Mouse (Mus musculus): Measurements from ENCODE around the gene Tarm1. TPM values are rescaled to one million over a fixed set of nuclear protein-coding genes. Genes with fewer than 3 reads are reported as not detected.

Tarm1 gene
- polyA plus RNA-seq, 1 experiment = not detected

- no peaks in the 10 kb centered on the region for H3K36me3 ChIP-seq (ENCODE audit: control insufficient read depth, insufficient read depth)
- H3K27me3 ChIP-seq (ENCODE audit: control insufficient read depth, insufficient read depth, insufficient read length) = no peaks in the 10 kb centered on the region
- no peak overlapping the region for H3K4me3 ChIP-seq (ENCODE audit: insufficient read depth, poor library complexity, severe bottlenecking)
- H3K79me2 ChIP-seq (ENCODE audit: control insufficient read depth, insufficient read depth) = no peaks in the 10 kb centered on the region
- H3ac ChIP-seq (ENCODE audit: control insufficient read depth, insufficient read length, low read depth) = no peak overlapping the region
- H3K79me3 ChIP-seq (ENCODE audit: low read depth) = no peaks in the 10 kb centered on the region
- TF ChIP-seq MYOD1 (IDR thresholded peaks at IDR 0.05; ENCODE audit: control insufficient read depth, insufficient read length, low read depth) = no peak
- TF ChIP-seq CEBPB (IDR thresholded peaks at IDR 0.05; ENCODE audit: low read depth) = no peak
- no peak for TF ChIP-seq FOSL1 (IDR thresholded peaks at IDR 0.05; ENCODE audit: insufficient read depth, low read length, poor library complexity, severe bottlenecking)
- TF ChIP-seq MAX (IDR thresholded peaks at IDR 0.05) = no peak
- no peak for TF ChIP-seq USF1 (IDR thresholded peaks at IDR 0.05; ENCODE audit: low read depth)
- no peak for TF ChIP-seq CTCF (IDR thresholded peaks at IDR 0.05; ENCODE audit: control insufficient read depth, insufficient read depth, insufficient read length)
- TF ChIP-seq MYOG (IDR thresholded peaks at IDR 0.05; ENCODE audit: control insufficient read depth, extremely low read depth, insufficient read length) = no peak
Observed at GRCm38 (mm10) chr7:3474291-3475080, 27.9 kb downstream of the Tarm1 start.

- H3K4me3 ChIP-seq (ENCODE audit: insufficient read depth, poor library complexity, severe bottlenecking) = no peak overlapping the region
- no peaks in the 10 kb centered on the region for H3K36me3 ChIP-seq (ENCODE audit: control insufficient read depth, insufficient read depth)
- TF ChIP-seq MAX (IDR thresholded peaks at IDR 0.05) (no peak), CTCF (IDR thresholded peaks at IDR 0.05; ENCODE audit: control insufficient read depth, insufficient read depth, insufficient read length) (no peak), CEBPB (IDR thresholded peaks at IDR 0.05; ENCODE audit: low read depth) (no peak), MYOG (IDR thresholded peaks at IDR 0.05; ENCODE audit: control insufficient read depth, extremely low read depth, insufficient read length) (no peak), FOSL1 (IDR thresholded peaks at IDR 0.05; ENCODE audit: insufficient read depth, low read length, poor library complexity, severe bottlenecking) (no peak), USF1 (IDR thresholded peaks at IDR 0.05; ENCODE audit: low read depth) (no peak), MYOD1 (IDR thresholded peaks at IDR 0.05; ENCODE audit: control insufficient read depth, insufficient read length, low read depth) (no peak)
- H3K79me3 ChIP-seq (ENCODE audit: low read depth) = no peaks in the 10 kb centered on the region
- no peaks in the 10 kb centered on the region for H3K79me2 ChIP-seq (ENCODE audit: control insufficient read depth, insufficient read depth)
- H3ac ChIP-seq (ENCODE audit: control insufficient read depth, insufficient read length, low read depth) = no peak overlapping the region
- H3K27me3 ChIP-seq (ENCODE audit: control insufficient read depth, insufficient read depth, insufficient read length) = no peaks in the 10 kb centered on the region
Observed at GRCm38 (mm10) chr7:3472774-3473173, 29.6 kb downstream of the Tarm1 start.

- no peaks in the 10 kb centered on the region for H3K79me2 ChIP-seq (ENCODE audit: control insufficient read depth, insufficient read depth)
- no peaks in the 10 kb centered on the region for H3K79me3 ChIP-seq (ENCODE audit: low read depth)
- no peaks in the 10 kb centered on the region for H3K36me3 ChIP-seq (ENCODE audit: control insufficient read depth, insufficient read depth)
- H3K4me3 ChIP-seq (ENCODE audit: insufficient read depth, poor library complexity, severe bottlenecking) = no peak overlapping the region
- TF ChIP-seq USF1 (IDR thresholded peaks at IDR 0.05; ENCODE audit: low read depth) = no peak
- TF ChIP-seq CEBPB (IDR thresholded peaks at IDR 0.05; ENCODE audit: low read depth) = no peak
- TF ChIP-seq CTCF (IDR thresholded peaks at IDR 0.05; ENCODE audit: control insufficient read depth, insufficient read depth, insufficient read length) = no peak
- no peak for TF ChIP-seq MYOD1 (IDR thresholded peaks at IDR 0.05; ENCODE audit: control insufficient read depth, insufficient read length, low read depth)
- TF ChIP-seq MAX (IDR thresholded peaks at IDR 0.05) = no peak
- no peak for TF ChIP-seq MYOG (IDR thresholded peaks at IDR 0.05; ENCODE audit: control insufficient read depth, extremely low read depth, insufficient read length)
- no peak for TF ChIP-seq FOSL1 (IDR thresholded peaks at IDR 0.05; ENCODE audit: insufficient read depth, low read length, poor library complexity, severe bottlenecking)
- H3ac ChIP-seq (ENCODE audit: control insufficient read depth, insufficient read length, low read depth) = no peak overlapping the region
- no peaks in the 10 kb centered on the region for H3K27me3 ChIP-seq (ENCODE audit: control insufficient read depth, insufficient read depth, insufficient read length)
Observed at GRCm38 (mm10) chr7:3468614-3469013, 33.8 kb downstream of the Tarm1 start.

GRCm38 (mm10) chr7:3463306-3463705 lies 39.1 kb downstream of the Tarm1 start:
- TF ChIP-seq CEBPB (IDR thresholded peaks at IDR 0.05; ENCODE audit: low read depth) (no peak), MYOD1 (IDR thresholded peaks at IDR 0.05; ENCODE audit: control insufficient read depth, insufficient read length, low read depth) (no peak), CTCF (IDR thresholded peaks at IDR 0.05; ENCODE audit: control insufficient read depth, insufficient read depth, insufficient read length) (no peak), MYOG (IDR thresholded peaks at IDR 0.05; ENCODE audit: control insufficient read depth, extremely low read depth, insufficient read length) (no peak), MAX (IDR thresholded peaks at IDR 0.05) (no peak), USF1 (IDR thresholded peaks at IDR 0.05; ENCODE audit: low read depth) (no peak), FOSL1 (IDR thresholded peaks at IDR 0.05; ENCODE audit: insufficient read depth, low read length, poor library complexity, severe bottlenecking) (no peak)
- no peaks in the 10 kb centered on the region for H3K79me3 ChIP-seq (ENCODE audit: low read depth)
- H3K27me3 ChIP-seq (ENCODE audit: control insufficient read depth, insufficient read depth, insufficient read length) = no peaks in the 10 kb centered on the region
- no peaks in the 10 kb centered on the region for H3K79me2 ChIP-seq (ENCODE audit: control insufficient read depth, insufficient read depth)
- H3K36me3 ChIP-seq (ENCODE audit: control insufficient read depth, insufficient read depth) = no peaks in the 10 kb centered on the region
- H3K4me3 ChIP-seq (ENCODE audit: insufficient read depth, poor library complexity, severe bottlenecking) = no peak overlapping the region
- H3ac ChIP-seq (ENCODE audit: control insufficient read depth, insufficient read length, low read depth) = no peak overlapping the region

GRCm38 (mm10) chr7:3460261-3460660 lies 42.2 kb downstream of the Tarm1 start:
- TF ChIP-seq MYOG (IDR thresholded peaks at IDR 0.05; ENCODE audit: control insufficient read depth, extremely low read depth, insufficient read length) (no peak), CEBPB (IDR thresholded peaks at IDR 0.05; ENCODE audit: low read depth) (no peak), CTCF (IDR thresholded peaks at IDR 0.05; ENCODE audit: control insufficient read depth, insufficient read depth, insufficient read length) (no peak), USF1 (IDR thresholded peaks at IDR 0.05; ENCODE audit: low read depth) (no peak), MAX (IDR thresholded peaks at IDR 0.05) (no peak), MYOD1 (IDR thresholded peaks at IDR 0.05; ENCODE audit: control insufficient read depth, insufficient read length, low read depth) (no peak), FOSL1 (IDR thresholded peaks at IDR 0.05; ENCODE audit: insufficient read depth, low read length, poor library complexity, severe bottlenecking) (no peak)
- Histone ChIP-seq H3K27me3 (ENCODE audit: control insufficient read depth, insufficient read depth, insufficient read length) (no peaks in the 10 kb centered on the region), H3K4me3 (ENCODE audit: insufficient read depth, poor library complexity, severe bottlenecking) (no peak overlapping the region), H3K79me2 (ENCODE audit: control insufficient read depth, insufficient read depth) (no peaks in the 10 kb centered on the region), H3K36me3 (ENCODE audit: control insufficient read depth, insufficient read depth) (no peaks in the 10 kb centered on the region), H3K79me3 (ENCODE audit: low read depth) (no peaks in the 10 kb centered on the region), H3ac (ENCODE audit: control insufficient read depth, insufficient read length, low read depth) (no peak overlapping the region)
